Mouse (Mus musculus): Measurements from ENCODE around the gene Cenpm. TPM values are rescaled to one million over a fixed set of nuclear protein-coding genes. Genes with fewer than 3 reads are reported as not detected.

Cenpm gene
- polyA plus RNA-seq (2014; fragmentation: Nextera tagmentation; extraction: Ambion mirVana): 72.1 and 86.7 TPM in 2 replicates

- Histone ChIP-seq H3K4me3 (ENCODE audit: low read depth, low read length) (peak within 1 kb of the TSS; percentile 63), H3K27ac (ENCODE audit: low read length) (peak within 1 kb of the TSS; percentile 69; the same call in 1 of the 2 replicates), H3K4me2 (replicated peaks; ENCODE audit: low read depth, low read length) (peak within 1 kb of the TSS; percentile 90), H3K4me1 (ENCODE audit: control insufficient read depth, insufficient read depth, low read length) (0 out of 2 replicates have a peak, but pooled peaks cover 4% of the 10 kb centered on the region), H3K36me3 (ENCODE audit: control insufficient read depth, insufficient read depth, low read length) (no peaks in the 10 kb centered on the region), H3K27me3 (ENCODE audit: control insufficient read depth, insufficient read depth, low read length) (no peaks in the 10 kb centered on the region), H3K9ac (replicated peaks; ENCODE audit: low read depth, low read length) (peak within 1 kb of the TSS; percentile 57), H3K9me3 (ENCODE audit: control insufficient read depth, low read depth, low read length) (no peaks in the 10 kb centered on the region)
- WGBS: under 1% methylated on average over 65 of the region's 65 CpGs
- ATAC-seq (ENCODE audit: insufficient number of reproducible peaks, insufficient read depth, low FRiP score, low read depth): peak; percentile 95
Observed at GRCm38 (mm10) chr15:82244115-82244804, at the start of gene Cenpm. Cenpm (minus strand) TSS chr15:82244748.

- Histone ChIP-seq H3K4me2 (replicated peaks; ENCODE audit: low read depth, low read length) (no peak overlapping the region), H3K9ac (replicated peaks; ENCODE audit: low read depth, low read length) (no peak overlapping the region), H3K9me3 (ENCODE audit: control insufficient read depth, low read depth, low read length) (no peaks in the 10 kb centered on the region), H3K27me3 (ENCODE audit: control insufficient read depth, insufficient read depth, low read length) (no peaks in the 10 kb centered on the region), H3K4me3 (ENCODE audit: low read depth, low read length) (no peak overlapping the region), H3K27ac (ENCODE audit: low read length) (no peak overlapping the region), H3K4me1 (ENCODE audit: control insufficient read depth, insufficient read depth, low read length) (peaks cover 10% of the 10 kb centered on the region; the same call in 1 of the 2 replicates), H3K36me3 (ENCODE audit: control insufficient read depth, insufficient read depth, low read length) (no peaks in the 10 kb centered on the region)
- ATAC-seq (ENCODE audit: insufficient number of reproducible peaks, insufficient read depth, low FRiP score, low read depth): no peak
- WGBS: 42% methylated on average over 8 of the region's 8 CpGs
Observed at GRCm38 (mm10) chr15:82294059-82294458, 49.5 kb upstream of the Cenpm start.

- Histone ChIP-seq H3K9ac (replicated peaks; ENCODE audit: low read depth, low read length) (no peak overlapping the region), H3K9me3 (ENCODE audit: control insufficient read depth, low read depth, low read length) (no peaks in the 10 kb centered on the region), H3K4me1 (ENCODE audit: control insufficient read depth, insufficient read depth, low read length) (peaks cover 10% of the 10 kb centered on the region; the same call in 1 of the 2 replicates), H3K27ac (ENCODE audit: low read length) (no peak overlapping the region), H3K4me2 (replicated peaks; ENCODE audit: low read depth, low read length) (peak overlapping the region; percentile 5; the same call in 1 of the 2 replicates), H3K36me3 (ENCODE audit: control insufficient read depth, insufficient read depth, low read length) (no peaks in the 10 kb centered on the region), H3K4me3 (ENCODE audit: low read depth, low read length) (no peak overlapping the region), H3K27me3 (ENCODE audit: control insufficient read depth, insufficient read depth, low read length) (no peaks in the 10 kb centered on the region)
- ATAC-seq (ENCODE audit: insufficient number of reproducible peaks, insufficient read depth, low FRiP score, low read depth): peak; percentile 65; the same call in 1 of the 2 replicates
- 6% methylated on average over 7 of the region's 7 CpGs for WGBS
Observed at GRCm38 (mm10) chr15:82293271-82293711, 48.7 kb upstream of the Cenpm start.

GRCm38 (mm10) chr15:82292851-82293250 lies 48.3 kb upstream of the Cenpm start:
- no peaks in the 10 kb centered on the region for H3K9me3 ChIP-seq (ENCODE audit: control insufficient read depth, low read depth, low read length)
- H3K4me3 ChIP-seq (ENCODE audit: low read depth, low read length): no peak overlapping the region
- H3K4me1 ChIP-seq (ENCODE audit: control insufficient read depth, insufficient read depth, low read length): peaks cover 10% of the 10 kb centered on the region; the same call in 1 of the 2 replicates
- no peaks in the 10 kb centered on the region for H3K36me3 ChIP-seq (ENCODE audit: control insufficient read depth, insufficient read depth, low read length)
- 20% methylated on average over 5 of the region's 5 CpGs for WGBS
- H3K9ac ChIP-seq (replicated peaks; ENCODE audit: low read depth, low read length): no peak overlapping the region
- no peaks in the 10 kb centered on the region for H3K27me3 ChIP-seq (ENCODE audit: control insufficient read depth, insufficient read depth, low read length)
- peak overlapping the region; percentile 5; the same call in 1 of the 2 replicates for H3K4me2 ChIP-seq (replicated peaks; ENCODE audit: low read depth, low read length)
- H3K27ac ChIP-seq (ENCODE audit: low read length): no peak overlapping the region
- ATAC-seq (ENCODE audit: insufficient number of reproducible peaks, insufficient read depth, low FRiP score, low read depth): no peak

GRCm38 (mm10) chr15:82290252-82290651 lies 45.7 kb upstream of the Cenpm start:
- ATAC-seq (ENCODE audit: insufficient number of reproducible peaks, insufficient read depth, low FRiP score, low read depth): no peak
- Histone ChIP-seq H3K27me3 (ENCODE audit: control insufficient read depth, insufficient read depth, low read length) (no peaks in the 10 kb centered on the region), H3K9me3 (ENCODE audit: control insufficient read depth, low read depth, low read length) (no peaks in the 10 kb centered on the region), H3K4me2 (replicated peaks; ENCODE audit: low read depth, low read length) (no peak overlapping the region), H3K9ac (replicated peaks; ENCODE audit: low read depth, low read length) (no peak overlapping the region), H3K4me3 (ENCODE audit: low read depth, low read length) (no peak overlapping the region), H3K27ac (ENCODE audit: low read length) (no peak overlapping the region), H3K4me1 (ENCODE audit: control insufficient read depth, insufficient read depth, low read length) (peaks cover 10% of the 10 kb centered on the region; the same call in 1 of the 2 replicates), H3K36me3 (ENCODE audit: control insufficient read depth, insufficient read depth, low read length) (no peaks in the 10 kb centered on the region; the same call in 1 of the 2 replicates)
- WGBS: 92% methylated on average over 7 of the region's 7 CpGs

GRCm38 (mm10) chr15:82286157-82286556 lies 41.6 kb upstream of the Cenpm start:
- Histone ChIP-seq H3K4me3 (ENCODE audit: low read depth, low read length) (no peak overlapping the region), H3K27me3 (ENCODE audit: control insufficient read depth, insufficient read depth, low read length) (no peaks in the 10 kb centered on the region), H3K36me3 (ENCODE audit: control insufficient read depth, insufficient read depth, low read length) (peaks cover 3% of the 10 kb centered on the region), H3K27ac (ENCODE audit: low read length) (no peak overlapping the region), H3K9me3 (ENCODE audit: control insufficient read depth, low read depth, low read length) (no peaks in the 10 kb centered on the region), H3K4me2 (replicated peaks; ENCODE audit: low read depth, low read length) (no peak overlapping the region), H3K4me1 (ENCODE audit: control insufficient read depth, insufficient read depth, low read length) (no peaks in the 10 kb centered on the region), H3K9ac (replicated peaks; ENCODE audit: low read depth, low read length) (no peak overlapping the region)
- no peak for ATAC-seq (ENCODE audit: insufficient number of reproducible peaks, insufficient read depth, low FRiP score, low read depth)
- 56% methylated on average over 12 of the region's 12 CpGs for WGBS

GRCm38 (mm10) chr15:82280638-82281037 lies 36.1 kb upstream of the Cenpm start:
- Histone ChIP-seq H3K27ac (ENCODE audit: low read length) (no peak overlapping the region), H3K4me1 (ENCODE audit: control insufficient read depth, insufficient read depth, low read length) (peaks cover 5% of the 10 kb centered on the region; the same call in 1 of the 2 replicates), H3K4me3 (ENCODE audit: low read depth, low read length) (no peak overlapping the region), H3K4me2 (replicated peaks; ENCODE audit: low read depth, low read length) (no peak overlapping the region), H3K9me3 (ENCODE audit: control insufficient read depth, low read depth, low read length) (no peaks in the 10 kb centered on the region), H3K27me3 (ENCODE audit: control insufficient read depth, insufficient read depth, low read length) (no peaks in the 10 kb centered on the region), H3K36me3 (ENCODE audit: control insufficient read depth, insufficient read depth, low read length) (peaks cover 3% of the 10 kb centered on the region; the same call in 1 of the 2 replicates), H3K9ac (replicated peaks; ENCODE audit: low read depth, low read length) (no peak overlapping the region)
- 76% methylated on average over 4 of the region's 4 CpGs for WGBS
- ATAC-seq (ENCODE audit: insufficient number of reproducible peaks, insufficient read depth, low FRiP score, low read depth): no peak

- H3K4me2 ChIP-seq (replicated peaks; ENCODE audit: low read depth, low read length): no peak overlapping the region
- no peak overlapping the region for H3K27ac ChIP-seq (ENCODE audit: low read length)
- H3K4me1 ChIP-seq (ENCODE audit: control insufficient read depth, insufficient read depth, low read length): peaks cover 13% of the 10 kb centered on the region; the same call in 1 of the 2 replicates
- H3K9ac ChIP-seq (replicated peaks; ENCODE audit: low read depth, low read length): no peak overlapping the region
- H3K27me3 ChIP-seq (ENCODE audit: control insufficient read depth, insufficient read depth, low read length): peaks cover 6% of the 10 kb centered on the region
- no peak for ATAC-seq (ENCODE audit: insufficient number of reproducible peaks, insufficient read depth, low FRiP score, low read depth)
- H3K9me3 ChIP-seq (ENCODE audit: control insufficient read depth, low read depth, low read length): no peaks in the 10 kb centered on the region
- WGBS: 63% methylated on average over 5 of the region's 5 CpGs
- no peaks in the 10 kb centered on the region; the same call in 1 of the 2 replicates for H3K36me3 ChIP-seq (ENCODE audit: control insufficient read depth, insufficient read depth, low read length)
- H3K4me3 ChIP-seq (ENCODE audit: low read depth, low read length): no peak overlapping the region
Observed at GRCm38 (mm10) chr15:82277591-82277990, 33.0 kb upstream of the Cenpm start.

Measured in stomach, embryonic 14.5 days (tissue).